Mouse (Mus musculus): ENCODE measurements around the gene Dll4. TPM values are rescaled to one million over a fixed set of nuclear protein-coding genes. Genes with fewer than 3 reads are reported as not detected.

The Dll4 gene
- polyA plus RNA-seq, 1 experiment from 2014 or later, result 7.7 TPM

GRCm38 (mm10) chr2:119312380-119312958, 13.1 kb upstream of the Dll4 start:
- H3K4me2 ChIP-seq, result no peak overlapping the region
- 0 out of 2 replicates have a peak overlapping the region, but pooled peaks have one; percentile 41 for H3K27ac ChIP-seq (replicated peaks)
- 74% methylated on average over 2 of the region's 2 CpGs for WGBS
- no peaks in the 10 kb centered on the region for H3K9me3 ChIP-seq
- H3K9ac ChIP-seq, result no peak overlapping the region
- H3K27me3 ChIP-seq (replicated peaks), result peaks cover 12% of the 10 kb centered on the region; the same call in 1 of the 2 replicates
- H3K4me3 ChIP-seq, result no peak overlapping the region
- peaks cover 14% of the 10 kb centered on the region for H3K4me1 ChIP-seq
- no peak for ATAC-seq (ENCODE audit: extremely low read depth, insufficient number of reproducible peaks, low FRiP score, low TSS enrichment)
- H3K36me3 ChIP-seq, result no peaks in the 10 kb centered on the region

- no peak overlapping the region for H3K4me3 ChIP-seq
- peak overlapping the region; percentile 29; the same call in 1 of the 2 replicates for H3K27ac ChIP-seq (replicated peaks)
- H3K4me1 ChIP-seq, result peaks cover 18% of the 10 kb centered on the region
- H3K9me3 ChIP-seq, result no peaks in the 10 kb centered on the region
- H3K4me2 ChIP-seq, result no peak overlapping the region
- no peaks in the 10 kb centered on the region for H3K36me3 ChIP-seq
- H3K27me3 ChIP-seq (replicated peaks), result peaks cover 12% of the 10 kb centered on the region; the same call in 1 of the 2 replicates
- 38% methylated on average over 10 of the region's 10 CpGs for WGBS
- no peak; the same call in 1 of the 2 replicates for ATAC-seq (ENCODE audit: extremely low read depth, insufficient number of reproducible peaks, low FRiP score, low TSS enrichment)
- H3K9ac ChIP-seq, result no peak overlapping the region
These were observed 11.7 kb upstream of the Dll4 start for GRCm38 (mm10) chr2:119313780-119314479.

- no peak for ATAC-seq (ENCODE audit: extremely low read depth, insufficient number of reproducible peaks, low FRiP score, low TSS enrichment)
- Histone ChIP-seq H3K9me3 (no peaks in the 10 kb centered on the region), H3K4me1 (peaks cover 18% of the 10 kb centered on the region), H3K27ac (replicated peaks) (peak overlapping the region; percentile 29; the same call in 1 of the 2 replicates), H3K27me3 (replicated peaks) (peaks cover 17% of the 10 kb centered on the region), H3K36me3 (no peaks in the 10 kb centered on the region), H3K4me3 (no peak overlapping the region), H3K9ac (no peak overlapping the region), H3K4me2 (no peak overlapping the region)
- WGBS, result 67% methylated on average over 12 of the region's 12 CpGs
These were observed 10.8 kb upstream of the Dll4 start for GRCm38 (mm10) chr2:119314742-119315310.

DNA sequence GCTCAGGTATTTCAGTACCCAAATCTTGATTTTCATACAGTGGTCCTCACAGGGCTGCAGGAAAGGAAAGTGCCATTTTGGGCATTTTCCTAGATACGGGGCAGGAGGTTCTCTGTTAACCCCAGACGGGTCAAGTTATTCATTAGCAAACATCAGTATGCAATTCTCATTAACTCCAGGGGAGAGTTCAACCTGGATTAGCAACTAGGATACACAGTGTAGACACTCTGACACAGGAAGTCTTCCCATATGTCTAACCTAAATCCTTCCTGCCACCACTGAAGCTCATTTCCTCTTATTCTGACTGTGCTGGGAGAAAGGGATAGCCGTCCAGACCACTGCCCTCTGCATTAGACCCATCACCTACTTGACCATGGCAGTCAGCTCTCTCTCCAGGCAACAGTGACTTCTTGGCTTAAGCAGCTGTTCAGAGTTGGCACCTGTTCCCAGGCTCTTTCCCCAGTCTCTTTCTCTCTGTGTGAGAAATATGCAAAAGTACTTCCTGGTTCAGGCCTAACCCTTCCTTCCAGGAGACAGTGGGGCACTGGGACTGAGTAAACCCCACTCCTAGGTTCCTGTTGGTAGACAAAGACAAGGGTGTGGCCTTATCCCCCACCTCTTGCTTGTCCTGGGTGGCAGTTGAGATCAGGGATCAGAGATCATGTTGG, 7.4 kb upstream of the Dll4 start:
- no peaks in the 10 kb centered on the region for H3K36me3 ChIP-seq
- H3K4me3 ChIP-seq, result no peak overlapping the region
- ATAC-seq (ENCODE audit: extremely low read depth, insufficient number of reproducible peaks, low FRiP score, low TSS enrichment), result no peak
- 63% methylated on average over 3 of the region's 3 CpGs for WGBS
- peak overlapping the region; percentile 15; the same call in 1 of the 2 replicates for H3K27ac ChIP-seq (replicated peaks)
- no peak overlapping the region for H3K9ac ChIP-seq
- no peak overlapping the region for H3K4me2 ChIP-seq
- peaks cover 49% of the 10 kb centered on the region for H3K27me3 ChIP-seq (replicated peaks)
- no peaks in the 10 kb centered on the region for H3K9me3 ChIP-seq
- H3K4me1 ChIP-seq, result peaks cover 39% of the 10 kb centered on the region

GRCm38 (mm10) chr2:119320571-119320970, 5.0 kb upstream of the Dll4 start:
- Histone ChIP-seq H3K27ac (replicated peaks) (0 out of 2 replicates have a peak overlapping the region, but pooled peaks have one; percentile 1), H3K9me3 (no peaks in the 10 kb centered on the region), H3K9ac (no peak overlapping the region), H3K36me3 (no peaks in the 10 kb centered on the region), H3K27me3 (replicated peaks) (peaks cover 65% of the 10 kb centered on the region), H3K4me1 (peaks cover 54% of the 10 kb centered on the region), H3K4me2 (no peak overlapping the region), H3K4me3 (no peak overlapping the region)
- ATAC-seq (ENCODE audit: extremely low read depth, insufficient number of reproducible peaks, low FRiP score, low TSS enrichment), result no peak
- WGBS, result 48% methylated on average over 8 of the region's 8 CpGs

- no peak overlapping the region; the same call in 1 of the 2 replicates for H3K27ac ChIP-seq (replicated peaks)
These were observed 3.6 kb upstream of the Dll4 start for GRCm38 (mm10) chr2:119321771-119322586.

DNA sequence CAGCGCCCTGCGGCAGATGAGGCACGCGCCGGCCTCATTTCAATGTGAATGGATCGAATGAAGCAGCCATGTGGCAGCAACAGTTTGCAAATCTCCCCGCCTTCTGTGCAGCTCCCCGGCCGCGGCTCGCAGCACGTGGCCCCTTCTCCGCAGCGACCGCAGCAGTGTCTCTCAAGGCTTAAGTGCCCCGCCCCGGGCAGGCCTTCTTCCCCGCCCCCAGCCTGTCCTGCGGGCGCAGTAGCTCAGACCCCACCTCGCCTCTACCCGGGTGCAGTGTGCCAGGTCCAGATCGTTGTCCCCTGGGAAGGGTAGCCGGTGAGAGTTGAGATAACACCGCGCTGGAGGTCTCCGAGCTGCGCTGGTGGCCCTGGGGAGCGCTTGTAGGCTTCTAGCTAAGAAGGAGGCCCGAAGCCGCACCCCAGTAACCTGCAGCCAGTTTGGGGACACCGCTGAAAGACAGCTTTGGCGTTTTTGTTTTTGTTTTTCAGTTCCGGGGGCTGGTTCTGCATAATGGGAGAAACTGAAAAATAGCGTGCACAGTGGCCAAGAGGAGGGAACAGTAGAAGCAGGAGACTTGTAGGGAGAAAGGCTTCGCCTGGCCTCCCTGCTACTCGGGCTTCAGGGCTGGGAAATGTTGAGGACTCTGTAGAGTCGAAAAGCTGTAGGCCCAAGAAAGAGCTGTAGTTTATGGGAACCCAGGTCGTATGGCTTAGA, 2.8 kb upstream of the Dll4 start:
- 9% methylated on average over 39 of the region's 39 CpGs for WGBS
- no peak for ATAC-seq (ENCODE audit: extremely low read depth, insufficient number of reproducible peaks, low FRiP score, low TSS enrichment)

More at GRCm38 (mm10) chr2:119321771-119322586, 3.6 kb upstream of the Dll4 start:
- Histone ChIP-seq H3K9ac (peak overlapping the region; percentile 73), H3K27me3 (replicated peaks) (peaks cover 74% of the 10 kb centered on the region), H3K4me1 (peaks cover 68% of the 10 kb centered on the region), H3K4me3 (peak overlapping the region; percentile 51), H3K36me3 (no peaks in the 10 kb centered on the region), H3K9me3 (no peaks in the 10 kb centered on the region), H3K4me2 (peak overlapping the region; percentile 76)
- ATAC-seq (ENCODE audit: extremely low read depth, insufficient number of reproducible peaks, low FRiP score, low TSS enrichment), result no peak
- WGBS, result 4% methylated on average over 48 of the region's 48 CpGs

GRCm38 (mm10) chr2:119323866-119324575, 1.6 kb upstream of the Dll4 start:
- ATAC-seq (ENCODE audit: extremely low read depth, insufficient number of reproducible peaks, low FRiP score, low TSS enrichment), result no peak
- H3K4me3 ChIP-seq, result peak overlapping the region; percentile 70
- no peaks in the 10 kb centered on the region for H3K9me3 ChIP-seq
- H3K36me3 ChIP-seq, result peaks cover under 1% of the 10 kb centered on the region; the same call in 1 of the 2 replicates
- peaks cover 79% of the 10 kb centered on the region for H3K4me1 ChIP-seq
- WGBS, result 6% methylated on average over 31 of the region's 32 CpGs
- H3K9ac ChIP-seq, result peak overlapping the region; percentile 83; the same call in 1 of the 2 replicates
- H3K27me3 ChIP-seq (replicated peaks), result peaks cover 95% of the 10 kb centered on the region
- H3K27ac ChIP-seq (replicated peaks), result no peak overlapping the region
- H3K4me2 ChIP-seq, result peak overlapping the region; percentile 87

More for the DNA sequence above, 2.8 kb upstream of the Dll4 start:
- Histone ChIP-seq H3K4me2 (peak overlapping the region; percentile 76), H3K36me3 (no peaks in the 10 kb centered on the region), H3K9me3 (no peaks in the 10 kb centered on the region), H3K27me3 (replicated peaks) (peaks cover 82% of the 10 kb centered on the region), H3K4me3 (peak overlapping the region; percentile 51), H3K27ac (replicated peaks) (no peak overlapping the region; the same call in 1 of the 2 replicates), H3K9ac (peak overlapping the region; percentile 73), H3K4me1 (peaks cover 75% of the 10 kb centered on the region)

DNA sequence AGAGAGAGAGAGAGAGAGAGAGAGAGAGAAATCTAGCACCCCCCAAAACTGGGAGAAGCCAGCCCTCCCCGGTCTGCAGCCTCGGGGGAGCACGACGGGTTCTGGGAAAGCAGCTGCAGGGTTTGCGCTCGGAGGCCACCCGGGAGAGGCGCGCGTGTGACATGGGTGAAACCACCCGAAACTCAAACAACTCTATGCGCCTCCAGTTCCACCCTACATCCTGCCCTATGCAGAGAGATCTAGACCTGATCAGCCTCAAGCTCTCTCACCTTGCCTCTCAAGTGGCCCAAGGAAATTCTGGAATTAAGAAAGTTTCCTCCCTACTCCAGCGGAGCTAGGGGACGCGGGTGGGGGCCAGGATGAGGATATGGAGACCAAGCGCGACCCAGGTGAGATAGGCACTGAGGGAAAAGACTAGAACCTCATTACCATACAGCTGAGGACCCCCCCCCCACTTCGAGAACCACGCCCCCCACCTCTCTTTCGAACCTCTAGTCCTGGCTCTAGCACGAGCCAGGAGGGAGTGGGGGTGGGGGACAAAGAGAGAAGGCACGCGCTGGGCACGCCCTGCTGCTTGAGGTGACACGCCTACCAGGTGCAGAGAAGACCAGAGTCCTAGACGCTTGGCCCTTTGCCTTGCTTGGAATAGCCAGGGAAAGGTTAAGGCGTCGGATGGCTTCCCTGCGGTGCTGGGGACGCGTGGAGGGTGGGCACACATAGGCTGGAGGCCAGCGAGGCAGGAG, 837 bp upstream of the Dll4 start:
- peaks cover 83% of the 10 kb centered on the region for H3K4me1 ChIP-seq
- no peaks in the 10 kb centered on the region for H3K9me3 ChIP-seq
- 2% methylated on average over 32 of the region's 32 CpGs for WGBS
- H3K4me3 ChIP-seq, result peak overlapping the region; percentile 70
- H3K9ac ChIP-seq, result peak overlapping the region; percentile 83; the same call in 1 of the 2 replicates
- peaks cover 3% of the 10 kb centered on the region; the same call in 1 of the 2 replicates for H3K36me3 ChIP-seq
- ATAC-seq (ENCODE audit: extremely low read depth, insufficient number of reproducible peaks, low FRiP score, low TSS enrichment), result no peak
- H3K4me2 ChIP-seq, result peak overlapping the region; percentile 87
- H3K27me3 ChIP-seq (replicated peaks), result peaks cover 97% of the 10 kb centered on the region
- H3K27ac ChIP-seq (replicated peaks), result no peak overlapping the region
